Mouse (Mus musculus) T-helper 17 cell (primary cell): ENCODE data around the gene Gabrg3.

Source experiments
- in situ Hi-C, 2 experiments: fragments of 300-600 bp; cut with MboI, MseI; formaldehyde crosslinking; loops; 1 replicate in 1 of 2; 2 replicates in 1 of 2; pipeline ENCODE4 v1.15.1; 2025; ENCODE audit warnings: high pct_unique_total_duplicates in 2 of 2

Gabrg3 gene

GRCm38 (mm10) chr7:57386517-57387340 lies at the start of gene Gabrg3:
Gene Gabrg3, minus strand, starts transcription at chr7:57387188.
- in situ Hi-C loops: loop anchor here in 1 of 2 experiments (25.0 kb wide), 1 partner anchor 1126 kb away; no protein-coding TSS in a partner anchor

GRCm38 (mm10) chr7:57422675-57423074 lies 35.7 kb upstream of the Gabrg3 start:
- in situ Hi-C loops: no loop called here

- in situ Hi-C loops: no loop called here
Observed at GRCm38 (mm10) chr7:57421044-57421443, 34.1 kb upstream of the Gabrg3 start.

- in situ Hi-C loops: no loop called here
Observed at GRCm38 (mm10) chr7:57419392-57419791, 32.4 kb upstream of the Gabrg3 start, which contains the start of gene Gabrb3. Gene Gabrb3, plus strand, starts transcription at chr7:57419692.

- in situ Hi-C loops: no loop called here
Observed at GRCm38 (mm10) chr7:57412896-57413295, 25.9 kb upstream of the Gabrg3 start.

GRCm38 (mm10) chr7:57411163-57411562 lies 24.2 kb upstream of the Gabrg3 start:
- in situ Hi-C loops: no loop called here

GRCm38 (mm10) chr7:57393551-57393950 lies 6.6 kb upstream of the Gabrg3 start:
- in situ Hi-C loops: loop anchor here in 1 of 2 experiments (25.0 kb wide), 1 partner anchor 1119 kb away; no protein-coding TSS in a partner anchor

- in situ Hi-C loops: loop anchor here in 1 of 2 experiments (25.0 kb wide), 1 partner anchor 1122 kb away; no protein-coding TSS in a partner anchor
Observed at GRCm38 (mm10) chr7:57390046-57390445, 3.1 kb upstream of the Gabrg3 start.

GRCm38 (mm10) chr7:57387341-57387654 lies 310 bp upstream of the Gabrg3 start:
- in situ Hi-C loops: loop anchor here in 1 of 2 experiments (25.0 kb wide), 1 partner anchor 1125 kb away; no protein-coding TSS in a partner anchor

GRCm38 (mm10) chr7:57384112-57384511 lies 2.9 kb downstream of the Gabrg3 start:
- in situ Hi-C loops: loop anchor here in 1 of 2 experiments (25.0 kb wide), 1 partner anchor 1128 kb away; no protein-coding TSS in a partner anchor

GRCm38 (mm10) chr7:57366013-57366390 lies 21.0 kb downstream of the Gabrg3 start:
- in situ Hi-C loops: no loop called here

- in situ Hi-C loops: no loop called here
Observed at GRCm38 (mm10) chr7:57365134-57366012, 21.6 kb downstream of the Gabrg3 start.

- in situ Hi-C loops: no loop called here
Observed at GRCm38 (mm10) chr7:57363812-57364211, 23.2 kb downstream of the Gabrg3 start.

- in situ Hi-C loops: no loop called here
Observed at GRCm38 (mm10) chr7:57357871-57358540, 29.0 kb downstream of the Gabrg3 start.

GRCm38 (mm10) chr7:57356565-57357301 lies 30.3 kb downstream of the Gabrg3 start:
- in situ Hi-C loops: no loop called here

- in situ Hi-C loops: no loop called here
Observed at GRCm38 (mm10) chr7:57348774-57349173, 38.2 kb downstream of the Gabrg3 start.

GRCm38 (mm10) chr7:57341910-57342309 lies 45.1 kb downstream of the Gabrg3 start:
- in situ Hi-C loops: no loop called here

GRCm38 (mm10) chr7:57331211-57331610 lies 55.8 kb downstream of the Gabrg3 start:
- in situ Hi-C loops: no loop called here

- in situ Hi-C loops: no loop called here
Observed at GRCm38 (mm10) chr7:57330240-57330639, 56.7 kb downstream of the Gabrg3 start.

GRCm38 (mm10) chr7:57324473-57324872 lies 62.5 kb downstream of the Gabrg3 start:
- in situ Hi-C loops: no loop called here

GRCm38 (mm10) chr7:57322086-57322485 lies 64.9 kb downstream of the Gabrg3 start:
- in situ Hi-C loops: no loop called here
